Mouse (Mus musculus): ENCODE measurements around the gene Zfp414. TPM values are rescaled to one million over a fixed set of nuclear protein-coding genes. Genes with fewer than 3 reads are reported as not detected.

Gene Zfp414
- 31.3 and 32.4 TPM in 2 replicates for polyA plus RNA-seq (2015; fragmentation: Nextera tagmentation; extraction: Ambion mirVana)

DNA sequence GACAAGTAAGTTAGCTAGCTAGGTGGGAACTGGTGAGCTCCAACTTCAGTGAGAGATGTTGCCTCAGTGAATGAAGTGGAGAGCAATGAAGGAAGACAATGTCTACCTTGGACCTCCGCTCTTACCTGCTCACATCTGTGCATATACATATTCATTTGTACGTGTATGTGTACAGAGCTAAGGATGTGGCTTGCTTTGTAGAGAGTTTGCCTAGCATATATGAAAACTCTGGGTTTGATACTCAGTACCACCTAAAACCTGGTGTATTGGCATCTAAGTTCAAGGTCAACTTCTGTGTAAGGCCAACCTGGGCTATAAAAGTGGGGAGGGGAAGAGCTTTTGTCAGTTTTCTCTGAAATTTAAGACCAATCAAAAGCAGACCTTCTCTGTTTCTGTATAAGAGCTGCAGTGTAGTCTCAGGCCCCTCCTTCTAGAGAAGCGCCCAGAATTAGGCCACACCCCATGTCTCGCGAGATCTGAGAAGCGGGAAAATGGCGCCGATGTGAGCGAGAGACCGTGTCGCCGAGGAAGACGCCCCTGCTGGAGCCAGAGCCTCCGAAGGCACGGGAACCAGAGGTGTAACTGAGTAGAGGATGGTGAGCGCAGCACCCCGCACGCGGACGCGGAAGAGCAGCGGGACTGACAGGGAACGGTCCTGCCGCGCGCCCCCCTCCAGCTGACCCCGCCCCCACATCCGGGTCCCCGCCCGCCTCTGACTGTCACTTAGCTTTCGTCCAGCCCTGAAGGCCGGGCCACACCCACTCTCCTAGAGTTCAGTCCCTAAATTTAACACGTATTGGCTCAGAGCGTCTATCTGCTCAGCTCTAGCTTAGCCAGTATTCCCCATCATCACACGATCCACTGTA is at the start of gene Zfp414:
Gene Zfp414 (plus strand): TSS at position 470 of the 866 bp plus-strand sequence.

DNA sequence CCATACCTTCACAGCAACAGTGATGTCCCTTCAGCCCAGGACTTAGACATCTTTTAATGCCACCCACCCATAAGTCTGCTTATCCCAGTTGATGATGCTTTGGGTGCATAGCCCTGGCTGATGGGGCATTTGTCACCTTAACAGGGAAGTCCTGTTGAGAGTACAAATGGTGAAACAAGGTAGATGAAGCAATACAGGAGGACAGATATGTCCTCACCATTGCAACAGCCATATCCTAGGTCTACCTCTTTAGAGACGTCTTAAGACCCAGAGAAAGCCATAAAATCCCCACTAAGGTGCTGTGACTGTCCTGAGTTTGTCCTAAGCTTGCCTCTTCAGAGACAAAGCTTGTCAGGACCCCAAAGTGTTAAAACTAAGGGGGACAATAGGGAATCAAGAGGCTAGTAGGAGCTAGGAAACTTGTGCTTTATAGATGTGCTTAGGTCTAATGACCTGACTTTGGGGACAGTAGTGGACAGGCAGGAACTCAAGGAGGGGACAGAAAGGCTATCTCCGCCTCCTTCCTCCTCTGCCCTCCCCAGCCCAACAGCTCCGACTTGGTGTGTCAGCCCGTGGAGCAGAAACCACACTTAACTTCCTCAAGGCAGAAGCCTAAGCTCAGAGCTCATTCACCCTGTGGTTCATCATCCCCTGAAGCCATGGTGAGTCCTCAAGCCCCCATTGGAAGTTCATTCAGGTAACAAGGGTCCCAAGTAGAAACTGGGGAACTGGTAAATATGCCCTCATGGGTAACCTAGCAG is 8.8 kb downstream of the Zfp414 start, which contains the start of gene Pram1:
Gene Pram1 (plus strand): TSS at position 541 of the 761 bp plus-strand sequence.

Other genes with a start within 250 kb of the Zfp414 start
- gene Zfp101, start 234.4 kb upstream of the Zfp414 start, polyA plus RNA-seq (2015; fragmentation: Nextera tagmentation; extraction: Ambion mirVana), result 3.4 and 3.7 TPM in 2 replicates
- 0.11 TPM in 1 of 2 replicates, not detected in the other for gene Actl9, start 196.2 kb upstream of the Zfp414 start, polyA plus RNA-seq (2015; fragmentation: Nextera tagmentation; extraction: Ambion mirVana)
- 27.9 and 29.0 TPM in 2 replicates for gene Adamts10, start 104.9 kb upstream of the Zfp414 start, polyA plus RNA-seq (2015; fragmentation: Nextera tagmentation; extraction: Ambion mirVana)
- 3.3 and 6.8 TPM in 2 replicates for gene Myo1f, start 73.4 kb upstream of the Zfp414 start, polyA plus RNA-seq (2015; fragmentation: Nextera tagmentation; extraction: Ambion mirVana)
- 0.41 and 1.3 TPM in 2 replicates for gene Pram1, start 9.0 kb downstream of the Zfp414 start, polyA plus RNA-seq (2015; fragmentation: Nextera tagmentation; extraction: Ambion mirVana)
- gene Hnrnpm, start 57.8 kb downstream of the Zfp414 start, polyA plus RNA-seq (2015; fragmentation: Nextera tagmentation; extraction: Ambion mirVana), result 109 and 132 TPM in 2 replicates
- gene March2, start 89.6 kb downstream of the Zfp414 start, polyA plus RNA-seq (2015; fragmentation: Nextera tagmentation; extraction: Ambion mirVana), result 87.0 and 101 TPM in 2 replicates
- gene Rab11b, start 131.4 kb downstream of the Zfp414 start, polyA plus RNA-seq (2015; fragmentation: Nextera tagmentation; extraction: Ambion mirVana), result 246 and 249 TPM in 2 replicates
- gene Angptl4, start 152.7 kb downstream of the Zfp414 start, polyA plus RNA-seq (2015; fragmentation: Nextera tagmentation; extraction: Ambion mirVana), result 32.3 and 36.8 TPM in 2 replicates
- 21.2 and 23.5 TPM in 2 replicates for gene Kank3, start 181.4 kb downstream of the Zfp414 start, polyA plus RNA-seq (2015; fragmentation: Nextera tagmentation; extraction: Ambion mirVana)
- gene Rps28, start 195.5 kb downstream of the Zfp414 start, polyA plus RNA-seq (2015; fragmentation: Nextera tagmentation; extraction: Ambion mirVana), result 778 and 855 TPM in 2 replicates
- gene Ndufa7, start 195.5 kb downstream of the Zfp414 start, polyA plus RNA-seq (2015; fragmentation: Nextera tagmentation; extraction: Ambion mirVana), result 513 and 574 TPM in 2 replicates
- gene Cd320, start 214.0 kb downstream of the Zfp414 start, polyA plus RNA-seq (2015; fragmentation: Nextera tagmentation; extraction: Ambion mirVana), result 22.6 and 27.1 TPM in 2 replicates
- not detected in 2 replicates for gene Gm7029, start 244.7 kb downstream of the Zfp414 start, polyA plus RNA-seq (2015; fragmentation: Nextera tagmentation; extraction: Ambion mirVana)